Mouse (Mus musculus) MEL (cell line): ENCODE data around the gene Hsp90ab1. TPM values are rescaled to one million over a fixed set of nuclear protein-coding genes. Genes with fewer than 3 reads are reported as not detected.
A peak's percentile ranks its signal among the peaks of the same experiment; 100 is the strongest.

Experiments used
- DNase-seq: peaks from one replicate; pipeline ENCODE4 v3.0.0; 2011; ENCODE audit warnings: low read depth, low spot score
- H3K27ac ChIP-seq: 2 replicates; pipeline ENCODE4 v1.5.1; 2012; ENCODE audit warnings: low read depth, mild to moderate bottlenecking, control low read depth, low read length, moderate library complexity; ENCODE audit not compliant: control insufficient read depth
- H3K27me3 ChIP-seq, 2 experiments: fragments of 150-350 bp in 1 of 2; sonication (generic) in 1 of 2; 2 replicates each; pipeline ENCODE4 v1.6.1; 2012; ENCODE audit warnings: low read length in 2 of 2, mild to moderate bottlenecking in 2 of 2, improper control_type of control experiment in 1 of 2, moderate library complexity in 1 of 2; ENCODE audit not compliant: insufficient read depth in 2 of 2, control insufficient read depth in 1 of 2
- H3K36me3 ChIP-seq, 2 experiments: 2 replicates each; pipeline ENCODE4 v1.6.1; 2012 to 2014; ENCODE audit warnings: low read length in 2 of 2, improper control_type of control experiment in 1 of 2, inconsistent platforms in 1 of 2, mild to moderate bottlenecking in 1 of 2; ENCODE audit not compliant: insufficient read depth in 2 of 2, control insufficient read depth in 1 of 2
- H3K4me1 ChIP-seq, 2 experiments: fragments of 150-350 bp in 1 of 2; sonication (generic) in 1 of 2; 2 replicates each; pipeline ENCODE4 v1.6.1; 2012; ENCODE audit warnings: low read length in 2 of 2, improper control_type of control experiment in 1 of 2, mild to moderate bottlenecking in 1 of 2; ENCODE audit not compliant: insufficient read depth in 2 of 2, control insufficient read depth in 1 of 2
- H3K4me3 ChIP-seq, 2 experiments: fragments of 150-350 bp in 1 of 2; sonication (generic) in 1 of 2; 2 replicates each; pipeline ENCODE4 v1.5.1; 2012; ENCODE audit warnings: low read depth in 2 of 2, low read length in 2 of 2, mild to moderate bottlenecking in 2 of 2, moderate library complexity in 2 of 2, control low read depth in 1 of 2, improper control_type of control experiment in 1 of 2; ENCODE audit not compliant: control insufficient read depth in 1 of 2, insufficient read depth in 1 of 2
- H3K79me2 ChIP-seq: 2 replicates; pipeline ENCODE4 v1.6.1; 2012; ENCODE audit warnings: mild to moderate bottlenecking, low read length, moderate library complexity; ENCODE audit not compliant: control insufficient read depth, poor library complexity, insufficient read depth
- H3K9ac ChIP-seq: 2 replicates; pipeline ENCODE4 v1.6.1; 2012; ENCODE audit warnings: low read depth, mild to moderate bottlenecking, control low read depth, low read length, moderate library complexity; ENCODE audit not compliant: control insufficient read depth, poor library complexity, severe bottlenecking
- H3K9me3 ChIP-seq: fragments of 150-350 bp; sonication (generic); replicated peaks from 2 replicates; pipeline ENCODE4 v1.6.1; 2012; ENCODE audit warnings: mild to moderate bottlenecking, low read length, improper control_type of control experiment, moderate library complexity; ENCODE audit not compliant: insufficient read depth
- CHD2 ChIP-seq: IDR thresholded peaks from 2 replicates; pipeline ENCODE4 v1.6.1; 2011; ENCODE audit warnings: low read length, improper control_type of control experiment
- CTCF ChIP-seq, 3 experiments: IDR thresholded peaks in 2 of 3; conservative IDR thresholded peaks in 1 of 3; 2 replicates each; pipeline ENCODE4 v1.5.1; 2011 to 2012; ENCODE audit warnings: low read length in 3 of 3, low read depth in 2 of 3, mild to moderate bottlenecking in 2 of 3, improper control_type of control experiment in 1 of 3, inconsistent platforms in 1 of 3, mixed read lengths in 1 of 3, moderate library complexity in 1 of 3; ENCODE audit not compliant: control insufficient read depth in 1 of 3, insufficient read depth in 1 of 3, poor library complexity in 1 of 3, severe bottlenecking in 1 of 3
- EP300 ChIP-seq, 2 experiments: IDR thresholded peaks; 2 replicates each; pipeline ENCODE4 v1.6.1; 2011; ENCODE audit warnings: improper control_type of control experiment in 2 of 2, low read length in 2 of 2, low read depth in 1 of 2, mild to moderate bottlenecking in 1 of 2
- JUND ChIP-seq: IDR thresholded peaks from 2 replicates; pipeline ENCODE4 v1.6.1; 2011; ENCODE audit warnings: low read depth, mild to moderate bottlenecking, improper control_type of control experiment, low read length
- MAFK ChIP-seq: IDR thresholded peaks from 2 replicates; pipeline ENCODE4 v1.6.1; 2011; ENCODE audit warnings: low read depth, mild to moderate bottlenecking, low read length, improper control_type of control experiment, borderline replicate concordance
- MAZ ChIP-seq: IDR thresholded peaks from 2 replicates; pipeline ENCODE4 v1.6.1; 2012; ENCODE audit warnings: low read depth, mild to moderate bottlenecking, inconsistent platforms, low read length, improper control_type of control experiment
- MEF2A ChIP-seq: IDR thresholded peaks from 2 replicates; pipeline ENCODE4 v1.6.1; 2014; ENCODE audit warnings: low read depth, mild to moderate bottlenecking, inconsistent platforms, low read length, improper control_type of control experiment; ENCODE audit not compliant: poor library complexity, insufficient replicate concordance, severe bottlenecking; ENCODE audit errors: extremely low read depth
- POLR2AphosphoS2 ChIP-seq: IDR thresholded peaks from 2 replicates; pipeline ENCODE4 v1.6.1; 2011; ENCODE audit warnings: low read length, improper control_type of control experiment
- RAD21 ChIP-seq: IDR thresholded peaks from 2 replicates; pipeline ENCODE4 v1.6.1; 2011; ENCODE audit warnings: mild to moderate bottlenecking, low read depth, low read length, improper control_type of control experiment
- SIN3A ChIP-seq: IDR thresholded peaks from 2 replicates; pipeline ENCODE4 v1.6.1; 2012; ENCODE audit warnings: low read length, improper control_type of control experiment, inconsistent platforms
- SMC3 ChIP-seq: IDR thresholded peaks from 2 replicates; pipeline ENCODE4 v1.6.1; 2011; ENCODE audit warnings: low read depth, low read length, improper control_type of control experiment
- TCF12 ChIP-seq: IDR thresholded peaks from 2 replicates; pipeline ENCODE4 v1.6.1; 2014; ENCODE audit warnings: low read depth, mild to moderate bottlenecking, inconsistent platforms, low read length, improper control_type of control experiment, moderate library complexity
- UBTF ChIP-seq: IDR thresholded peaks from 2 replicates; pipeline ENCODE4 v1.6.1; 2012; ENCODE audit warnings: low read depth, mild to moderate bottlenecking, inconsistent platforms, low read length, improper control_type of control experiment, moderate library complexity, borderline replicate concordance; ENCODE audit not compliant: insufficient read depth
- USF1 ChIP-seq: IDR thresholded peaks from 2 replicates; pipeline ENCODE4 v1.6.1; 2014; ENCODE audit warnings: low read depth, mild to moderate bottlenecking, inconsistent platforms, low read length, improper control_type of control experiment, moderate library complexity
- ZC3H11A ChIP-seq: IDR thresholded peaks from 2 replicates; pipeline ENCODE4 v1.6.1; 2012; ENCODE audit warnings: low read depth, mild to moderate bottlenecking, inconsistent platforms, low read length, improper control_type of control experiment
- ZKSCAN1 ChIP-seq: IDR thresholded peaks from 2 replicates; pipeline ENCODE4 v1.6.1; 2012; ENCODE audit warnings: low read depth, mild to moderate bottlenecking, inconsistent platforms, low read length, improper control_type of control experiment, moderate library complexity
- ZNF384 ChIP-seq: IDR thresholded peaks from 2 replicates; pipeline ENCODE4 v1.6.1; 2012; ENCODE audit warnings: low read depth, mild to moderate bottlenecking, inconsistent platforms, low read length, improper control_type of control experiment
- polyA plus RNA-seq, 2 experiments: library from polyadenylated mRNA; stranded (reverse) in 1 of 2; unstranded in 1 of 2; fragments of >175 nt in 1 of 2; fragments of >200 nt in 1 of 2; gene quantifications; 2 replicates each; pipeline versions ENCODE4 v1.2.1 to v1.2.4; 2012; ENCODE audit warnings: low replicate concordance in 2 of 2, low read depth in 1 of 2; ENCODE audit not compliant: insufficient read length in 2 of 2, insufficient read depth in 1 of 2, missing spikeins in 1 of 2
- total RNA-seq: library from RNA; depleted of rRNA; stranded (reverse); fragments of 300-350 nt; gene quantifications from 2 replicates; pipeline ENCODE4 v1.2.3, GENCODE M21; 2012

The Hsp90ab1 gene
- total and polyA plus RNA-seq, 3 experiments: 1,032 to 27,726 (median 4,130) TPM

DNA sequence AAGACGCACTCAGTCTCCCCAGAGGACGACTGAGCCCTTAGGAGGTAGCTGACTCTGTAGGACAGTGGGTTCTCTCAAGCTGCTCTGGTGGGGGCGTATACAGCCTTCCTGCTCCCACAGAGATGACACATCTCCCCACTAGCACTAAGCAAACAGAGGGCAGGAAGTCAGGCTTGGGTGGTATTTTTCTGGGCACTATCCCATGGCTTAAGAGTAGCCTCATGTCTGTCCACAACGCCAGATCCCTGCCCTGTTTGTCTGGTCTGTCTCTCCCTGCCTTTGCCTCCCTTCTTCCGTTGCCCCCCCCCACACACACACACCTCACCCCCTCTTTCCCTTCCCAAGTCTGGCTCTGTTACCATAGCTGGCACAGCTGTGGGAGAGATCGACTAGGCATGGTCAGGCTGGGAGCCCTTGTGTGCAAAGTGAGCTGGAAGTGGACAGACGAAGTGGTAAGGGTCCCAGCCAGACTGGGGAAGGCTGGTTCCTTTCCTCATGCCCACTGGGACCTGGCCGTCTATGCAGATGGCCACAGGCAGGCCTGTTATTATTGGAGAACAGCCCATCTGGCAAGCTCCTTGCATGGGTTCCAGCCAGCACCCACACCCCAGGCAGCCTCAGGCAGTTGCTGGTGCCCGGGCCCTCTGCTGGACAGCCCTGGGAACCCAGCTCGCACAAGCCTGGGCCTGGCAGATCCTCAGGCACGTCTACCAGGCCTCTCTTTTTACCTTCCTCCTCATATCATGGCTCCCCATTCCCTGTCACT, 23.7 kb upstream of the Hsp90ab1 start:
- no peaks in the 10 kb centered on the region for H3K27me3 ChIP-seq
- H3K4me1 ChIP-seq: peaks cover 26 to 45% of the 10 kb centered on the region in 2 experiments
- H3K27ac ChIP-seq: peak overlapping the region; percentile 87
- DNase-seq: peak; percentile 84
- H3K79me2 ChIP-seq: peaks cover 35% of the 10 kb centered on the region
- peaks cover 0 to 37% of the 10 kb centered on the region in 2 experiments; a peak in 2 of 4 replicates for H3K36me3 ChIP-seq
- H3K4me3 ChIP-seq: peak overlapping the region in 1 of 2 experiments; percentile 18; a peak in 1 of 4 replicates
- no peaks in the 10 kb centered on the region for H3K9me3 ChIP-seq
- H3K9ac ChIP-seq: peak overlapping the region; percentile 54
- TF ChIP-seq MAFK (no peak), MAZ (0 out of 2 replicates have a peak, but pooled peaks have one; percentile 0), RAD21 (no peak), EP300 (IDR thresholded peaks at IDR 0.05; ENCODE audit: low read depth in 1 of 2, low read length in 2 of 2) (0 out of 4 replicates have a peak, but pooled peaks of 1 of the 2 experiments have one; percentile 4), ZKSCAN1 (no peak), CHD2 (no peak), CTCF (IDR thresholded peaks at IDR 0.05 in 2 of 3, conservative IDR thresholded peaks at IDR 0.05 in 1 of 3; ENCODE audit: control insufficient read depth in 1 of 3, insufficient read depth in 1 of 3, low read depth in 2 of 3, low read length in 3 of 3, poor library complexity in 1 of 3, severe bottlenecking in 1 of 3) (peak; percentile 49 to 61 (median 56); a peak in 5 of 6 replicates), SMC3 (peak; percentile 36), ZC3H11A (no peak), USF1 (no peak), MEF2A (no peak), SIN3A (no peak; the same call in 1 of the 2 replicates), UBTF (peak; percentile 76; the same call in 1 of the 2 replicates)
- TF ChIP-seq, all 39 proteins: peak for 5

DNA sequence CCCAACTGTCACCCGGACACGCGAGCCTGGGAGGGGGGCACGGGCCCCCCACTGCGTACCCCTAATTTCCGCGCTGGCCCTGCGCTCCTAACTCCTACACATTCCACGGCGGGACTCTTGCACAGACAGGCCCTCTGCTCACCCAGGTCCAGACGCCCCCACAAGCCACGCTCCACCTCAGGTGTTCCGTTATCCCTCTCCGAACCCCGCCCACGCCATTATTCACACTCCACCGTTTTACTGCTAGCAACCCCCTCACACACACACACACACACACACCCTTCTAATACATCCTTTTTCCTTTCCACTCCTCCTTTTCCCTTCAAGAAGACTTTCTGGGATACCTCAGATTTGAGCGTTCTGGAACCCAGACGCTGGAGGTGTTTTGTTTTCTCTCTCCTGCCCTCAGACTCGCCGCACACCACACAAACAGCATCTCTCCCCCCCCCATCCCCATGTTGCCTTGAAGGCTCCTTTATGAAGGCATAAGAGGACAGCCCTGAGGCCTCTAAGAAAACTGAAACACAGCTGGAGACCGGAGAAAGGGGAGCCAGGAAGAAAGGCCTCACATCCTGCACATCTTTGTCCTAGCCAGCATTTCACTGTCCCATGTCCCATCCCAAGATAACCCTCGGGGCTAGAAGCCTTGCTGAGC, 22.8 kb upstream of the Hsp90ab1 start:
- peak; percentile 67 for DNase-seq
- Histone ChIP-seq H3K9ac (peak overlapping the region; percentile 80), H3K27me3 (no peaks in the 10 kb centered on the region), H3K27ac (peak overlapping the region; percentile 64), H3K79me2 (peaks cover 40% of the 10 kb centered on the region), H3K4me3 (peak overlapping the region; percentile 60 to 75), H3K4me1 (peaks cover 26 to 45% of the 10 kb centered on the region in 2 experiments), H3K36me3 (peaks cover 2 to 37% of the 10 kb centered on the region in 2 experiments; a peak in 3 of 4 replicates), H3K9me3 (no peaks in the 10 kb centered on the region)
- TF ChIP-seq TCF12 (0 out of 2 replicates have a peak, but pooled peaks have one; percentile 1), JUND (no peak), UBTF (0 out of 2 replicates have a peak, but pooled peaks have one; percentile 13), POLR2AphosphoS2 (no peak), EP300 (IDR thresholded peaks at IDR 0.05; ENCODE audit: low read depth in 1 of 2, low read length in 2 of 2) (peak in 1 of 2 experiments; percentile 37; a peak in 1 of 4 replicates), MAZ (peak; percentile 64; the same call in 1 of the 2 replicates), ZNF384 (no peak)
